Comparison of ENCODE assay signal across 28 mouse cellular contexts in the genomic region with DNA sequence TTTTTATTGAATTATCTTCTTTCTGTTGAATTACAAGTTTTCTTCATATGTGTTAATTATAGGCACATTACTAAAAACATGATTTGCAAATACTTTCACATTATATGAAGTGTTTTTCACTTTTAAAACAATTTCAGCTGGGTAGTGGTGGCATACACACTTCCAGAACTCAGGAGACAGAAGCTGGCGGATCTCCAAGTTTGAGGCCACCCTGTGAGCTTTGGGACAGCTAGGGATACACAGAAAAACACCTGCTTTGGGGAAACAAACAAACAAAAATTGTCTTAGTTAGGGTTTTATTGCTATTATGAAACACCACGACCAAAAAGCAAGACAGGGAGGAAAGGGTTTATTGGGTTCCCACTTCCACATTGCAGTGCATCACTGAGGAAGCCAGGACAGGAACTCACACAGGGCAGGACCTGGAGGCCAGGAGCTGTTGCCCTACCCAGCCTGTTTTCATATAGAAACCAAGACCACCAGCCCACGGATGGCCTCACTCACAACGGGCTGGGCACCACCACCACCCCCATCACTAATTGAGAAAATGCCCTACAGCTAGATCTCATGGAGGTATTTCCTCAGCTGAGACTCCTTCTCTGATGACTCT.
A peak's percentile ranks its signal among the peaks of the same experiment; 100 is the strongest.
DNase-seq lines count a peak whose midpoint lies in the region; ATAC-seq and TF ChIP-seq lines count a peak whose summit lies in the region.
"Had no signal": no experiment of that assay in that cellular context is flagged by ENCODE, and none has a peak within 500 bp of the region (broad histone marks: within the 10 kb centered on the region; RNA-seq: fewer than 3 reads in every experiment).

No protein-coding gene starts in this region.

- ATAC-seq in granulocyte monocyte progenitor cell, adult 5-6 weeks (replicated peaks; ENCODE audit: poor library complexity, severe bottlenecking), result peak; percentile 53
- ATAC-seq: activated CD4-positive, CD25-positive, alpha-beta regulatory T cell, adult 4 months; forebrain, embryonic 15.5 days; hindbrain, postnatal 0 days; inflammation-experienced regulatory T-cells, adult 6 months; intestine, embryonic 16.5 days had no signal

- peak; percentile 36 to 39 for DNase-seq in cerebellum, adult 18-20 months
- no peak for DNase-seq in cerebellum, adult 11-12 months
- peak; percentile 69 for DNase-seq in heart, adult 11 months
- no peak for DNase-seq in heart, adult 8-10 months (ENCODE audit: low spot score)
- no peak for DNase-seq in layer of hippocampus, adult 2 months (ENCODE audit: low spot score in 2 of 2)
- no peak for DNase-seq in layer of hippocampus, postnatal 25 days (ENCODE audit: extremely low spot score in 1 of 2, low spot score in 1 of 2)
- no peak for DNase-seq in frontal cortex, postnatal 25 days (ENCODE audit: low spot score in 2 of 2)
- DNase-seq: adrenal gland, adult 8-10 months; adrenal gland, postnatal 25 days; cerebellum, adult 9-10 months; embryo, embryonic 11 days; gastrocnemius, postnatal 10 days; gastrocnemius, postnatal 36 days; heart, adult 18-20 months; heart, postnatal 36 days had no signal

- 0 out of 2 replicates have a peak overlapping the region, but pooled peaks have one; percentile 24 for H3K27ac ChIP-seq in layer of hippocampus, adult 2 months
- H3K27ac ChIP-seq: embryonic facial prominence, embryonic 10.5 days; embryonic facial prominence, embryonic 13.5 days; forebrain, embryonic 12.5 days; forebrain, embryonic 15.5 days; heart, embryonic 10.5 days; hindbrain, embryonic 10.5 days; hindbrain, embryonic 14.5 days; hindbrain, postnatal 0 days had no signal

- no peak for TF ChIP-seq CTCF in layer of hippocampus, adult 2 months (conservative IDR thresholded peaks at IDR 0.05)

- H3K4me3 ChIP-seq in layer of hippocampus, adult 2 months, result no peak overlapping the region
- H3K4me3 ChIP-seq: embryonic facial prominence, embryonic 10.5 days; embryonic facial prominence, embryonic 13.5 days; erythroblast, embryonic 14.5 days; forebrain, embryonic 12.5 days; forebrain, embryonic 15.5 days; heart, embryonic 10.5 days; hindbrain, embryonic 10.5 days had no signal

Comparison
In these comparisons a context has a peak if more than half of its experiments do, and no peak if none do; other contexts are left out.
1. DNase-seq: peak in cerebellum, adult 18-20 months (2 of 2) and heart, adult 11 months (single experiment); none in cerebellum, adult 11-12 months (single experiment), heart, adult 8-10 months (single experiment), layer of hippocampus, adult 2 months (0 of 2), layer of hippocampus, postnatal 25 days (0 of 2) and frontal cortex, postnatal 25 days (0 of 2).